Mouse (Mus musculus) CD4-positive, CD25-positive, alpha-beta regulatory T cell, adult 4 months (primary cell): ENCODE measurements around the gene Scaf1. TPM values are rescaled to one million over a fixed set of nuclear protein-coding genes. Genes with fewer than 3 reads are reported as not detected.

ENCODE experiments used
- ATAC-seq: one replicate; pipeline ENCODE4 v1.8.0; 2017
- polyA plus RNA-seq, 2 experiments: library from polyadenylated mRNA; unstranded; fragments of 100-300 nt; shearing (Covaris generic); gene quantifications; one replicate each; pipeline ENCODE4 v1.2.1; 2017

The Scaf1 gene
- polyA plus RNA-seq, 2 experiments from 2014 or later = 7.0 to 9.3 TPM

- ATAC-seq = no peak
Measured at GRCm38 (mm10) chr7:45013366-45014095, 2.6 kb downstream of the Scaf1 start.

- no peak for ATAC-seq
Measured at GRCm38 (mm10) chr7:45012824-45013223, 3.3 kb downstream of the Scaf1 start.

- no peak for ATAC-seq
Measured at GRCm38 (mm10) chr7:45012011-45012410, 4.2 kb downstream of the Scaf1 start.

GRCm38 (mm10) chr7:45008411-45008810 is 7.8 kb downstream of the Scaf1 start:
- ATAC-seq = no peak

GRCm38 (mm10) chr7:45007846-45008245 is 8.3 kb downstream of the Scaf1 start:
- ATAC-seq = no peak

GRCm38 (mm10) chr7:45007141-45007540 is 9.0 kb downstream of the Scaf1 start:
- no peak for ATAC-seq

GRCm38 (mm10) chr7:45006503-45006902 is 9.7 kb downstream of the Scaf1 start:
- no peak for ATAC-seq

GRCm38 (mm10) chr7:45005321-45005992 is 10.7 kb downstream of the Scaf1 start:
- ATAC-seq = no peak

- ATAC-seq = no peak
Measured at GRCm38 (mm10) chr7:45004546-45004945, 11.6 kb downstream of the Scaf1 start.

GRCm38 (mm10) chr7:45002440-45002839 is 13.7 kb downstream of the Scaf1 start:
- ATAC-seq = no peak

- no peak for ATAC-seq
Measured at GRCm38 (mm10) chr7:45000539-45001114, 15.5 kb downstream of the Scaf1 start.

GRCm38 (mm10) chr7:44999753-45000152 is 16.4 kb downstream of the Scaf1 start:
- ATAC-seq = no peak

GRCm38 (mm10) chr7:44998501-44998955 is 17.6 kb downstream of the Scaf1 start, which contains the start of gene Bcl2l12:
TSS of gene Bcl2l12 (minus strand) at chr7:44998712.
- no peak for ATAC-seq

GRCm38 (mm10) chr7:44997940-44998428 is 18.2 kb downstream of the Scaf1 start:
- no peak for ATAC-seq

- ATAC-seq = peak; percentile 95
Measured at GRCm38 (mm10) chr7:44997231-44997939, 18.8 kb downstream of the Scaf1 start, which contains the start of gene Irf3. TSS of gene Irf3 (plus strand) at chr7:44997648.

GRCm38 (mm10) chr7:44996672-44997071 is 19.5 kb downstream of the Scaf1 start:
- no peak for ATAC-seq

- ATAC-seq = peak; percentile 11
Measured at GRCm38 (mm10) chr7:44986879-44987718, 29.1 kb downstream of the Scaf1 start.

GRCm38 (mm10) chr7:44986192-44986878 is 29.8 kb downstream of the Scaf1 start, which contains the start of gene Prmt1:
TSS of gene Prmt1 (minus strand) at chr7:44986568.
- peak; percentile 88 for ATAC-seq

GRCm38 (mm10) chr7:44985595-44986191 is 30.5 kb downstream of the Scaf1 start:
- no peak for ATAC-seq

GRCm38 (mm10) chr7:44984833-44985164 is 31.4 kb downstream of the Scaf1 start:
- ATAC-seq = no peak
